Mouse (Mus musculus) forebrain, embryonic 12.5 days (tissue): ENCODE results near the gene Asb7. TPM values are rescaled to one million over a fixed set of nuclear protein-coding genes. Genes with fewer than 3 reads are reported as not detected.

ENCODE experiments used
- polyA plus RNA-seq: library from polyadenylated mRNA; unstranded; fragments of >200 nt; fragmentation: Nextera tagmentation; extraction: Ambion mirVana; gene quantifications from 2 replicates; pipeline ENCODE4 v1.2.1, GENCODE M21; 2016

Gene Asb7
- polyA plus RNA-seq, 1 experiment from 2014 or later = 18.5 TPM

Other genes starting within 250 kb of the Asb7 start
- gene Lins1, start 293 bp upstream of the Asb7 start, polyA plus RNA-seq = 22.4 and 25.2 TPM in 2 replicates
- gene Cers3, start 53.9 kb upstream of the Asb7 start, polyA plus RNA-seq = 0.96 and 1.4 TPM in 2 replicates
- gene Adamts17, start 150.1 kb upstream of the Asb7 start, polyA plus RNA-seq = 1.6 and 2.1 TPM in 2 replicates